Mouse (Mus musculus) gastrocnemius, adult 2 months (tissue): Measurements from ENCODE around the gene Pzp. TPM values are rescaled to one million over a fixed set of nuclear protein-coding genes. Genes with fewer than 3 reads are reported as not detected.

Source experiments
- DNase-seq: peaks from one replicate; pipeline ENCODE4 v3.0.0; 2022
- H3K27ac ChIP-seq: fragments of 200-600 bp; 2 replicates; pipeline ENCODE4 v1.8.1; 2022; ENCODE audit warnings: mild to moderate bottlenecking
- H3K4me3 ChIP-seq: fragments of 200-600 bp; 2 replicates; pipeline ENCODE4 v1.8.1; 2022; ENCODE audit warnings: mild to moderate bottlenecking, moderate library complexity
- CTCF ChIP-seq: fragments of 200-600 bp; IDR thresholded peaks from 2 replicates; pipeline ENCODE4 v1.8.1; 2022; ENCODE audit warnings: antibody characterized with exemption, mild to moderate bottlenecking, moderate library complexity
- intact Hi-C: fragments of 180-260 bp; cut with DNase I; formaldehyde crosslinking; loops from one replicate; pipeline ENCODE4 v1.15.1; 2025
- total RNA-seq, 2 experiments: library from RNA; stranded (reverse); gene quantifications; 2 replicates each; pipeline ENCODE4 v1.2.3; 2021

Pzp gene
- total RNA-seq, 2 experiments from 2014 or later, result not detected

- intact Hi-C loops, result no loop called here
- no peak overlapping the region for H3K27ac ChIP-seq
- no peak for DNase-seq
- no peak overlapping the region for H3K4me3 ChIP-seq
- no peak for TF ChIP-seq CTCF
Measured at GRCm38 (mm10) chr6:128466563-128466962, 60.0 kb downstream of the Pzp start.

DNA sequence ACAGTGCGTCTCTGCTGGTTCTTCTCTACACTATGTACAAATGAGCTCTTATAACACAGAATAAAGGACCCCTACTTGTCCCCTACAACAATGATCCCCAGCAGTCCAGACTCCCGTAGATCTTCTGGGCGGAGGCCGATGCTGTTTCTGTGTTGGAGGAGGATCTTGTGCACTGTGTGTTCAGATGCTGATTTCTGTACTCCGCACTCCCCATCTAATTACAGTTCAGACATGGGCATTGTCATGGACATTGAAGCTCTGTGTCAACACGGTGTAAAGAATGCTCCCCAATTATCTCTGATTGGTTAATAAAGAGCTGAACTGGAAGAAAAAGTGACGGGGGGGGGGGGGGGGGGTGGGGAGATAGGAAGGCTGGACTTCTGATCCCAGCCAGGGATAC, 60.5 kb downstream of the Pzp start:
- no peak for TF ChIP-seq CTCF
- no peak for DNase-seq
- intact Hi-C loops, result no loop called here
- no peak overlapping the region for H3K27ac ChIP-seq
- no peak overlapping the region for H3K4me3 ChIP-seq

DNA sequence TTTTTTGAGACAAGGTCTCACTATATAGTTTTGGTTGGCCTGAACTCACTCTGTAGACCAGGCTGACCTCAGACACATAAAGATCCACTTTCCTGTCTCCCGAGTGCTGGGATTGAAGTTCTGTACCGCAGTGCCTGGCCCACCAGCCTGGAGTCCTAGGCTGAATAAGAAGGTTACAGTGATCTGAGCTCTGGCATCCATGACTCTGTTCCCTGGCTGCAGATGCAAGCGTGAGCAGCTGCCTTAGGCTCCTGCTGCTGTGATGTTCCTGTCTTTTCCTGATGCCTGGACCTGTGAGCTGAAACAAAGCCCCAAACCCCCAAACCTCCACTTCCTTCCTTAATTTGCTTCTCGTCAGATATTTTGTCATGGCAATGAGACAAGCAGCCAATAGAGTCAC, 61.5 kb downstream of the Pzp start:
- no peak for TF ChIP-seq CTCF
- intact Hi-C loops, result no loop called here
- Histone ChIP-seq H3K27ac (no peak overlapping the region), H3K4me3 (no peak overlapping the region)
- DNase-seq, result no peak

DNA sequence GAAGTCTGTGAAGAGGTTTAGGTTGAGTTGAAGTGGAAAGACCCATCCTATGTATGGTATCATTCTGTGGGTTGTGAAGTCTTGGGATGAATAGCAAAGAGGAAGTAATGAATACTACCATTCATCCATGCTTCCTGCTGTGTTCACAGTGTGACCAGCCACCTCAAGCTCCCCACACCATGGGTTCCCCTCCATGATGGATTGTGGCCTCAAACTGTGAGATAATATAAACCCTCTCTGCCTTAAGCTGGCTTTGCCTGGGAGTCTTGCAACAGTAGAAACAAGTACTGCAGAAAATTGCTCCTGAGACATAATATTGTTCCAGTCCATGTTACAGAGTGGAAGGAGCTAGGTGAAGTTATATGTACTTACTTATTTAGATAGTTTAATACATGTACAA, 64.9 kb downstream of the Pzp start:
- no peak for TF ChIP-seq CTCF
- no peak overlapping the region for H3K27ac ChIP-seq
- intact Hi-C loops, result no loop called here
- no peak for DNase-seq
- no peak overlapping the region for H3K4me3 ChIP-seq

DNA sequence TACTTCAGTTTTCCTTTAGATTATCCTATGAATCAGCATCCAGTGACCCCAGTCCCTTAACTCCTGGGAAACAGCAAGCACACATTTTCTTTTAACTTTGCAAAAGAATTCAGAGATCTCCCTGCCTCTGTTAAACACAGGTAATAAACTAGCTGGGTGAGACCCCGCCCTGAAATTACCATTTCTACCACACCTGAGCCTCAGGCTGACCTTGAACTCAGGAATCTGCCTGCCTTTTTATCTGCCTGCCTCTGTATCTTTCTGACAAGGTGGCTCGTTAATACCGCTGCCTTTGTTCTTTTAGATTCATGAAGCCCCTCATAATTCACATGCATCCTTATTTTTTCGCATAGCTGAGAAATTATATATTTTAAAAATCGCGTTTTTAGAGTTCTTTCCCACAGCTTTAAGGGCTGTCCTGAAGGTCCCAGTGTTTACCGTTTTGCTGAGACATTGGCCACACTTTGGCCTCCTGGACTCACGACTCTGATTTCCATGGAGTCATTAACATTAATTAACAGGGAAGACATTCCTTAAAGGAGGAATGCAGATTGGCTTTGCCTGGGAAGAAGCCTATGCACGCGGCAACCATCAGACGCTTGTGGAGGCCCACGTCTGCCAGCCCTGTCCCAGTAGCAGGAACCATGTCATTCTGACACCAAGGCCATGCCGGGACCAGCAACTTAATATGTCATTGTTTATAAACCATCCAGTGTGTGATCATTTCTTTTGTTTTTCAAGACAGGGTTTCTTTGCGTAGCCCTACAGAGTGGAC, 65.6 kb downstream of the Pzp start:
- H3K4me3 ChIP-seq, result no peak overlapping the region
- no peak overlapping the region for H3K27ac ChIP-seq
- TF ChIP-seq CTCF, result no peak
- no peak for DNase-seq
- intact Hi-C loops, result no loop called here

DNA sequence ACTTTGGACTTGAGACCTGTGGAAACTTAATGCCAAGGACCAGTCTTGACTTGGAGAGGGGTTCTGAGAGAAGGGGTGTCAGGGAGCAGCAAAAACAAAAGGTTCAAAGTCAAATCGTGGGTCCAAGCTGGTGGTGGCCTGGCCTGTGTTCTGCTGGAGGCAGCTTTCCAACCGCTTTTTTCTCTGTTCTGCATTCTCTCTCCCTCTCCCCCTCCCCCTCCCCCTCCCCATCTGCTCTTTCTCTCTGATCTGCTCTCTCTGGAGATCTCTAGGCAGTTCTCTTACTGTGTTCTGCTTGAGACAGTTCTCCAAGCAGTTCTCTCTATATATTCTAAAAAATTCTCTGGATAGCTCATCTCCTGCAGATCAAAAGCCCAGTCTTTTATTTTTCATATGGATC, 66.2 kb downstream of the Pzp start:
- no peak overlapping the region for H3K27ac ChIP-seq
- no peak for DNase-seq
- intact Hi-C loops, result no loop called here
- no peak overlapping the region for H3K4me3 ChIP-seq
- TF ChIP-seq CTCF, result no peak

GRCm38 (mm10) chr6:128457186-128457585, 69.3 kb downstream of the Pzp start:
- intact Hi-C loops, result no loop called here
- no peak for DNase-seq
- Histone ChIP-seq H3K4me3 (no peak overlapping the region), H3K27ac (no peak overlapping the region)
- TF ChIP-seq CTCF, result no peak

- intact Hi-C loops, result no loop called here
- Histone ChIP-seq H3K27ac (no peak overlapping the region), H3K4me3 (no peak overlapping the region)
- TF ChIP-seq CTCF, result no peak
- no peak for DNase-seq
Measured at GRCm38 (mm10) chr6:128455835-128456605, 70.5 kb downstream of the Pzp start.

DNA sequence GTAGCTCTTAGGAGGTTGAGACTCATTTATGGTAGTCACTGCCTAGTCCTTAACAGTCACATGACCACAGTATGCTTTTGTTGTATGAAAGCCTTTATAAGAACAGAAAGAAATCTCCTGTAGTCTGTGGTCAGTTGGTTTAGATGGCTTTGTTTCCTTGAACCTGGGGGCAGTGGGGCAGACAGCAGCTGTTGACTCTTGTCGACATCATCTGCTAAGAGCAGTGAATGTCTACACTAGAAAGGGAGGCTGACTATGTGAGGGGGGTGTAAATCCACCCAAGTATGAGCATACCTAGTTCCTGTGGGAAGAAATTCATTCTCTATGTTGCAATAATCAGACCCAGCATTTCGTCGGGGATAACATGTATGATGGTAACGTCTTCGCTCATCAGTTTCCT, 79.5 kb downstream of the Pzp start:
- intact Hi-C loops, result no loop called here
- Histone ChIP-seq H3K27ac (no peak overlapping the region), H3K4me3 (no peak overlapping the region)
- no peak for DNase-seq
- no peak for TF ChIP-seq CTCF

GRCm38 (mm10) chr6:128445761-128446535, 80.6 kb downstream of the Pzp start:
- intact Hi-C loops, result loop anchor here (1.0 kb wide), 1 partner anchor 33 kb away; no protein-coding TSS in a partner anchor
- Histone ChIP-seq H3K4me3 (peak overlapping the region; percentile 46), H3K27ac (no peak overlapping the region)
- peak; percentile 61 for DNase-seq
- peak; percentile 82 for TF ChIP-seq CTCF

- no peak for TF ChIP-seq CTCF
- Histone ChIP-seq H3K27ac (no peak overlapping the region), H3K4me3 (no peak overlapping the region)
- DNase-seq, result no peak
- intact Hi-C loops, result no loop called here
Measured at GRCm38 (mm10) chr6:128440238-128440637, 86.3 kb downstream of the Pzp start.

GRCm38 (mm10) chr6:128438871-128439341, 87.6 kb downstream of the Pzp start:
- intact Hi-C loops, result no loop called here
- peak; percentile 47 for DNase-seq
- Histone ChIP-seq H3K4me3 (peak overlapping the region; percentile 85), H3K27ac (peak overlapping the region; percentile 91)
- TF ChIP-seq CTCF, result no peak

GRCm38 (mm10) chr6:128438317-128438870, 88.1 kb downstream of the Pzp start, which contains the start of gene Fkbp4:
Gene Fkbp4, minus strand, starts transcription at chr6:128438677.
- H3K27ac ChIP-seq, result peak within 1 kb of the TSS; percentile 91
- peak; percentile 31 for TF ChIP-seq CTCF
- DNase-seq, result peak; percentile 97
- peak within 1 kb of the TSS; percentile 85 for H3K4me3 ChIP-seq
- intact Hi-C loops, result no loop called here
